Mouse (Mus musculus) megakaryocyte, embryonic 14.5 days (primary cell): ENCODE data around the gene She.

Source experiments
- FLI1 ChIP-seq: IDR thresholded peaks from 2 replicates; pipeline ENCODE4 v1.6.1; 2012; ENCODE audit warnings: low read length, inconsistent platforms, mixed read lengths
- GATA1 ChIP-seq: IDR thresholded peaks from 3 replicates; pipeline ENCODE4 v1.6.1; 2012; ENCODE audit warnings: mixed read lengths, low read length, inconsistent platforms, borderline replicate concordance

- TF ChIP-seq GATA1 (no peak), FLI1 (no peak)
Measured at GRCm38 (mm10) chr3:89835362-89835761, 4.2 kb downstream of the She start.
